Mouse (Mus musculus) thymus, postnatal 36 days (tissue): Measurements from ENCODE around the gene Zfp574.

Source experiments
- DNase-seq, 2 experiments: peaks; one replicate each; pipeline ENCODE4 v3.0.0; 2022; ENCODE audit warnings: mixed read lengths in 2 of 2

Zfp574 gene

DNA sequence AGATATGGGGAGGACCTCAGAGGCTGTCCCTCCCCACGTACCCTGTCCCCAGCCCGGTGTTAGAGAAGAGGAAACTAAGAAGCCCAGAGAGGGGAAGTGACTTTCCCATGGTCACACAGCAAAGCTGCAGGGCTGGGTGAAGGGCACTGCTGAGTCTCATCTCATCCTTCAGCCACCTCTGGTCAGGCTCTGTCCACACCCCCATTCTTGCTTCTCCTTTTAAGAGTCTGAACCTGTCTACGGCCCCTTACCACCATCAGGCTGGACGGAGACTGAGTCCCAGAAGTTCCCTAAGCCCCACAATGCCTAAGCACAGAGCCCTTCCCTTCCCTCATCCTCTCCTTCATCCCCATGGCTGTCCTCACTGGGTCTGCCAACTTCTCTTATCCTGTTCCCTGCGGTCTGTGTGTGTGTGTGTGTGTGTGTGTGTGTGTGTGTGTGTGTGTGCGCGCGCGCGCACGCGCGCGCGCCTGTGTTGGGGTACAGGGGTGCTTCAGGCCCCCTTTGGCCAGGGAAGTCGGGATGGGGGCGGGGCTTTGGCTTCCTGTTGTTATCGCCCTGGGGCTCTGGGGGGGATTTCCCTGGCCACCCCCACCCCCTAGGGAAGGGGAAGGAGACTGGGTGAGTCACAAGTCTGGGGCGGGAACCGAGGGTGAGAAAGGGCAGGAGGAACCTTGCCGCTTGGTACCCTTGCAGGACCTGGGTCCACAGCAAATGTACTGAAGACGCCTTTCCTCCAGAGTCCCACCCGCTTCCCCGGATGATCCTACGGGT, 47.9 kb downstream of the Zfp574 start:
- DNase-seq, result peak; percentile 50 to 66

DNA sequence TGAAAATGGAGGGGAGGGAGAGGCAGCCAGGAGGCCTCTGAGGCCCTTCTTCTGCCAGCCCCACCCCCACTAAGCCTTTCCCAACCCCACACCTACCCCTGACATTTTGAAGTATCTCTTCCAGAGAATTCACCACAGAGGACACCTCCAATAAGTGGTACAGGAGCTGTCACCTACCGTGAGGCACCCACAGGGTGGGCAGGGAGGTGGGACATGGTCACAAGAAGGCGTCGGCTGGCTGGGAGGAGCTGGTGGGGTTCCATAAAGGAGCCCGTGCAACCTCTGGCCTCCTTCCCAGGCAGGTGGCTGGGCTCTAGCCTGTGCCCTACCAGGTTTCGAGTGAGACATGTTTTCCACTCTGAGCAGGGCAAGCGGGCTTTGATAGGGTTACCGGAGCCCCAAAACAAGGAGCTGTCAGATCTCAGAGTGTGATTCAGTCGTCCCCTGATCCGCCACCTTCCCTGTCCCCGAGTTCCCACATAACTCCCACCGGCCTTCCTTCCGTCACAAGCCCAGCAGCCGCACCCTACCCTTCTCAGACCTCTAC, 48.9 kb downstream of the Zfp574 start:
- no peak for DNase-seq

DNA sequence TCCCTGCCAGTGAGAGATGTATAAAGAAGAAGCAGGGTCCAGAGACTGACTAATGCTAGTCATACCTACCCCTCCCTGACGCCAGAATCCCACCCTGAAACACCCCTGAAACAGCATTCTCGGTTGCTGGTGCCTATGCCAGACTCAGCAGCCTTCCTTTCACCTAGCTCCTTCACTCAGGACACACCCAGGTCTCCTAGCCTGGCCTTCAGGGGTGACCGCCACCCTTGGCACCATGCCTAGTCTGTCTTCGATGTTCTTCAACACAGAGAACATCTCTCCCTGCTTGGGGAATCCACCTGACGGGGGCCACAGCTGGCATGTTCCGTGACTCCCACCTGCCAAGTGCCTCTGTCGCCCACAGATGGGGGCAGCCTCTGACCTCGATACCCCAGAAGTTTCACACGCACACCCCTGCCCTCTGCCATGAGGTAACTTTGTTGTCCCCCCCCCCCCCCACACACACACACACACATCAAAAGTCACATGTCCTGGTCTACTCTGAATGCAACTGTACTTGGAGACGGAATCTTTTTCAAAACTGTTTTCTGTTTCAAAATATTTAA, 53.4 kb downstream of the Zfp574 start:
- no peak for DNase-seq

DNA sequence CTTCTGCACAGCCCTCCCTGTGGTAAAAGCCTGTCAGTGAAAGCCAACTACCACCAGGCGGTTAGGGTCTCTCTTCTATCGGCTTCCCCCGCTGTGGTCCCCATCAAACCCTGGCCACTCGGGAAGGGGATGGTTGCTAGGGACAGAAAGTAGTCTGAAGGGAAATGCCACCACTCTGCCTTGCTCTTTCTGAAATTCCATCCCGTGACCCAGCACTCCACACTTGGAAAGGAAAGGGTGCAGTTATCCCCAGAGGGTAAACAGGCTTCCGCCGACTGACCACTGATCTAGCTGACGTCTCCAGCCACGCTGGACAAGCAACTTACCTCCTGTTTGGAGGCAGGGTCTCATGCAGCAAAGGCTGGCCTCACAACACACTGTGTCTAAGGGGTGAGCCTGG, 55.6 kb downstream of the Zfp574 start:
- DNase-seq, result no peak

DNA sequence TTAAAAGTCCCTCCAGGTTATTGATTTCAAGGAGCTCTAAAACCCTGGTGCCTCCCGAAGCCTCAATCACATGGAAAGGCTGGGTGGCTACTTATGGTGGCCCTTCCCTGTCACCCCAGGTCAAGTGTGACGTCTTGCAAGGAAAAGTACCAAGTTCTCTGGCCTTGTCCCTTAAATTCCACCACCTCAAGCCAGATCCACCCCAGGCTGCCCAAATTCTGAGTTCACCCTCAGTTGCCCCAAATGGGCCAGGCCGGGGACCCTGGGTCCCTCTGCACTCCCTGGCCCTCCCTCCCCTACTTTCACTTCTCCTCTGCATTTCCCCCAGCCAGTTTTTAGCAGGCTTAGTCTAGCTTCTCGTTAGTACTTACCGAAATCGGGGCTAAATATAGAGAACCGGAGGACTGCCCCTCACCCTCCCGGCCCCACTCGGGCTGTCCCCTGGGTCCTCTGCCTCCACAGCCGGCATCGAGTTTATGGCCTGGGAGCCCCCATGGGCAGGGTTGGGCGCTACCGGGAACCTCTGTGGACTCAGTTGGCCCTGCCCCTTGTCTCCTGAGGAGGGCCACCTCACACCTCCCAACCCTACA, 57.1 kb downstream of the Zfp574 start:
- no peak for DNase-seq

DNA sequence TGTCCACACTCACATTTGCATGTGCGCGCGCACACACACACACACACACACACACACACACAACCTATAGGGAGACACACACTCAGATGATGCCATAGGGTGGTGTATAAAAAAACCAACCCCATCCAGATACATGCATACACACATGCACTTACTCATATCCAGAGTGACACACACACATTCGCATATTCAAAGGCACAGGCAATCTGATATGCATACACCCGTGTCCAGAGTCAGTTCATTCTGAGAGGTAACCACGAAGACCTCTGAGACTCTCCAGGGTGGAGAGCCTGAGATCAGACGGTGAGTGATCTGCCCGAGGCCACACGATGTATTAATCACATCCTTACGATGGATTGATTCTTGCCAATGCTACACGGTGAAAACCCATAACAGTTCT, 58.2 kb downstream of the Zfp574 start:
- no peak for DNase-seq

DNA sequence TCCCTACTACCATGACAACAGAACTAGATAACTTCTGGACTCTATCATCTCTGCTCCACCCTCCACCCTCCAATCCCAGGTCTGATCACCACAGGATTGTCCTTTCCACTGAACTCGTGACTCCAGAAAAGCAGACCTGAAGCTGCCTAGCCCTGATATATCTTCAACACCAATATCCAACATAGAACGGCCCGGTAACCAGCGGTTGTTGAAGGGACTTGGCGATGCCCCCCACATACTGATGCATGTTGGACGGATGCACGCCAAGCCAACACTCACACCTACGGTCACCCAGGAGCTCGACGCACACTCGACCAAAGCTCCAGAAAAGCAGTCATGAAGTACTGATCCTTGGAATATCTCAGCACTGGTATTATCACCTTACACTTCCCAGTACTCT, 58.9 kb downstream of the Zfp574 start:
- DNase-seq, result no peak

DNA sequence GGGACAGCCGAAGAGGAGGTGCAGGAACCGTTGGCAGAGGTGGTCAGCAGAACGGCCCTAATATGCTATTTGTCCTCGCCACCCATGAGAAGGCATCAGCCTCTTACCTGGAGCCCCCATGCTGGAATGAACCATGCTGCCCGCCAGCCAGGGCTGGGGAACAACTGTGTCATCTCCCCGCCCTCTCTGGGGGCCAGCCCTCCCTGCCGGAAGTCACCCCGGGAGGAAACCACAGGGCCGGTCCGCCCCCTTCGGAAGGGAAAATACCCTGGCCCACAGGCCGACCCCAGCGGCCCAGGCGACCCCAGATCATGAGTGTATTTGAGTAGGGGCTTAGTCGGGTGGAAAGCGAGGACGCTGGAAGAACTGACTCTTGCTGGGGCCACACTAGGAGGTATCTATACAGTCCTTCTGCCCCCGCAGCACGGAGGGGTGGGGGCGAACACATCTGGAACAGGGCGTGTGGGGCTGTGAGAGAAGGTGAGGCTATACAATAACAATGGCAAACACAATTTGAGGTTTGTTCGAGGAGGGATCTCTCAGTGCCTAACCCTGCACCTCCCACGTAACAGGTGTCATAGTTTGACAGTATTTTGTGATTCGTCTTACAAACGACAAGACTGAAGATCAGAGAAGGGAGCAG, 60.1 kb downstream of the Zfp574 start:
- peak; percentile 83 to 85 for DNase-seq
